Mouse (Mus musculus) left cerebral cortex, adult 8-10 months (tissue): ENCODE results near the gene Nudt16l1. TPM values are rescaled to one million over a fixed set of nuclear protein-coding genes. Genes with fewer than 3 reads are reported as not detected.

Source experiments
- DNase-seq, 2 experiments: peaks; one replicate each; pipeline ENCODE4 v3.0.0; 2022; ENCODE audit warnings: low spot score in 2 of 2
- total RNA-seq, 4 experiments: library from RNA; stranded (reverse); gene quantifications; 2 replicates each; pipeline ENCODE4 v1.2.4; 2022

Gene Nudt16l1
- total RNA-seq, 4 experiments from 2014 or later, result 65.1 to 79.3 (median 69.9) TPM

DNA sequence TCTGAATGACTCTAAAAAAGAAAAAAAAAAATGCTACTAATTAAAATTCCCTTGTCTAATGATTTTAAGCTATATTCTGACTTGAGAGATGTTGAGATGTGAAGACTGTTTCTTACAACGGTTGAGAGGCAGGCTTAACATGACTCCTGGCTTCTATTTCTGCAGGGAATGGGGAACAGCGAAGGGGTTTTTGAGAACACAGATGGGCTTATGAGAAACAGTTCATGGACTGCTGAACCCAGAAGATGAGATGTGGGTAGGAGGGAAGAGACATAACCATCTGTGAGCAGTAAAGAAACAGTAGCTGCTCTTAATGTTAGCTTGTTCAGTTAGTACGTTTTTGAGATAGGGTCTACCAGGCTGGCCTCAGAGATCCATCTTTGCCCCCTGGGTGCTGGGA, 18.0 kb downstream of the Nudt16l1 start:
- DNase-seq, result no peak

DNA sequence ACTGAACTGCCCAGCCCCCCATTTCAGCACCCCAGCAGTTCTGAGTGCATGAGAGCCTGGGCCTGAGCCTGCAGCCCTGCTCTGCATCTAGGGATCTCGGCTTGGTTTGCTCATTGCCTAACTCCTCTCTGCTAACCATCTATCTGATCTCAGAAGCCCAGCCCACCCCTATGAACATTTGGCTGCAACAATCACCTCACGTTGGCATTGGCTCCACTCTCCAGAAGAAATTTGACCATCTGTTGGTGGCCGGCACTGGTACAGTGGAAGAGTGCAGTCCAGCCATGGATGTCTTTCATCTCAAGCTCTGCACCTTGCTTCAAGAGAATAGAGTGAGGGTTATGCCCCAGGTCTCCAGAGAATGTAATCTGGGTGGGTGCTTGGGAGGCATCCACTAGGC, 18.9 kb downstream of the Nudt16l1 start:
- no peak for DNase-seq

DNA sequence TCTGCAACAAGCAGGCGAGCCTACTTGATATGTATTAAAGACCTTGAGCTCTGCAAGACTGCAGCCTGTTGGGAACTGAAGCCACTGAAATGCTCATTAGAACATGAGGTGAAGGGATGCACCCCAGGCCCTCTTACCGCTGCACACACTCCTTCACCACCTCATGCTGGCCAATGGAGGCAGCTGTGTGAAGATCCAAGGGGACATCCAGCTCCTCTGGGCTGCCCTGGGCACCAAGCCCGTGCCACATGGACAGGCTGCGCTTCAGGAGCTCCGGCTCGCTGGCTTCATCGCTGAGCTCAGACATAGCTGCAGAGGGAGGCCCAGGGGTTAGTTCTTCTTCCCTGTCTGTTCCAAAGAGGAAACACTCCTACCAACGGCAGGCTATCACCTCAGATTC, 21.7 kb downstream of the Nudt16l1 start:
- DNase-seq, result no peak

DNA sequence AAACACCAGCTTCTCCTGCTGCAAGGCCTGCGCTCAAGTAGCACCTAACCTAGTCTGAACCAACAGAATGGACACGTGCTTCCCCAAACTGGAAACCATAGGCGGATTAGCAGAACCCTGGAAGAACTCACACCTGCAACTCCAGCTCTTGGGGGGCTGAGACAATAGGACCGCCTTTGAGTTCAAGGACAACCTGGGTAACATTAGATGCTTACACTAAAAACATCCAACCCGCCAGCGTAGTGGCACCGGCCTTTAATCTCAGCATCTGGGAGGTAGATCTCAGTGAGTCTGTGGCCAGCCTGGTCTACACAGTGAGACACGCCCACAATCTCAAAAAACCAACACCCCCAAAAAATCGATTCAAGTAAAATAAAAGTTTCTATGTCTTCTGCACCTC, 24.8 kb downstream of the Nudt16l1 start:
- DNase-seq, result no peak

DNA sequence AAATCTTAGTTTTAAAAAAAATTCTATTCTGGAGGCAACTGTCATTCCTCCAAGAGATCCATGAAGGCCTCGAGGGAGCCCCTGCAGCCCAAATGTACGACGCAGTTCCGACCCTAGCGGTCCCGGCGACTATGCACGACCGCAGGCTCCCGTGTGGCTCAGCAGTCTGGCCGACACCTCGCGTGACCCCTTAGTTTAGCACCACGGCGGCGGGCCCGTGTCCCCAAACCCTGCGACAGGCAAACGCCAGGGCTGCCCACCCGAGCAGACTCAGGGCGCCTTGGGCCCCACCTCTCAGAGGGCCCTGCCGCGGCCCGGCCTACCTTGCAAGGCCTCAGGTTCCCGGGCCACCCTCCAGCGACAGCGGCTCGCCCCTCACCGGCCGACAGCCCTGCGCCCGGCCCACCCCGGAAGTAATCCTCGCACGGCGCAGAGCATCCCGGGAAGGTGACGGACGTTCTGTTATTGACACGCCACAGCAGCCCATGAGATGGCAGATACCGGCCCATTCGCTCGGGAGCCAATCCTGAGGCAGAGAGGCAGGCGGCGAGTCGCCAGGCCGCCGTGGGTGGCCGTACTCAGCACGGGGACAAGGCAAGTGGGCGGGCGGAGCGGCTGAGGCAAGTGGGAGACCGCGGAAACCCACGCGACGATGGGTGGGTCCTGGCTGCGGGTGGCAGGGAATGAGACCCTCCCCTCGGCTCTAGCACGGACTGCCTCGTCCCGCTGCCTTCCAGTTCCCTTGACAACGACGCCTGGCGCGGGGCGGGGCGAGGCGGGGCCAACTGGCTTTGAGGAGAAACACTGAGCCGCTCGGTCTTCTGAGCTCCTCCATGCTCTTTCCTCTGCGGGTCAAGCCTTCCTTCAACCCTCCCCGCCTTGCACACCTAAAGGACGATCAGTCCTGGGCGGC, 25.5 kb downstream of the Nudt16l1 start, which contains the start of gene Anks3:
TSS of gene Anks3 (minus strand) at position 409 of the 913 bp plus-strand sequence.
- peak; percentile 96 to 100 for DNase-seq

DNA sequence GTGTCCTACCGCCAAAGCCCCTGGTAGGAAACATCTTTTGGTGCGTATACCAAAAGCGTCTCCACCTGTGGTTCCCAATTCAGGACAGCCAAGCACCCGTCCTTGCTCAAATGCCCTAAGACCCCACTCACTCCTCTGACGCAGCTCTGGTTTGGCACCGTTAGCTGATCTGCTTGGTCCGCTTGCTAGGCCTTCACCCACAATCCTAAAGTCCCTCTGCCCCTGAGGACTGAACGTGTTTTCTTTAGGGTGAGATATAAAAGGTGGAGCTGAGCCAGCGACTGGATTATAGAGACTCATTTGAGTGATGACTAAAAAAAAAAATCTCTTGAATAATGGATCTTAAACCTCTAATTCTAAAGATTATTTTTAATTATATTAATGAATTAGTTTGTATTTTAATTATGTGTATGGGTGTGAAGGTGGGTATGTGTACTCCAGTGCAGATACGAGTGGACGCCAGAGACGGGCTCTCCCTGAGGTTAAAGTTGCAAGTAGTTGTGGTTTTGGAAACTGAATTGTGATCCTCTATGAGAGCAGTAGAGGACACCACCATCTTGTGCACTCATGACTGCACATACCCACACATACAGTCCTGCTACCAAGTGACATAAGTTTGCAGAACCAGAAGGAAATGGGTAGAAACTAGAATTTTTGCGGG, 26.3 kb downstream of the Nudt16l1 start:
- no peak for DNase-seq

DNA sequence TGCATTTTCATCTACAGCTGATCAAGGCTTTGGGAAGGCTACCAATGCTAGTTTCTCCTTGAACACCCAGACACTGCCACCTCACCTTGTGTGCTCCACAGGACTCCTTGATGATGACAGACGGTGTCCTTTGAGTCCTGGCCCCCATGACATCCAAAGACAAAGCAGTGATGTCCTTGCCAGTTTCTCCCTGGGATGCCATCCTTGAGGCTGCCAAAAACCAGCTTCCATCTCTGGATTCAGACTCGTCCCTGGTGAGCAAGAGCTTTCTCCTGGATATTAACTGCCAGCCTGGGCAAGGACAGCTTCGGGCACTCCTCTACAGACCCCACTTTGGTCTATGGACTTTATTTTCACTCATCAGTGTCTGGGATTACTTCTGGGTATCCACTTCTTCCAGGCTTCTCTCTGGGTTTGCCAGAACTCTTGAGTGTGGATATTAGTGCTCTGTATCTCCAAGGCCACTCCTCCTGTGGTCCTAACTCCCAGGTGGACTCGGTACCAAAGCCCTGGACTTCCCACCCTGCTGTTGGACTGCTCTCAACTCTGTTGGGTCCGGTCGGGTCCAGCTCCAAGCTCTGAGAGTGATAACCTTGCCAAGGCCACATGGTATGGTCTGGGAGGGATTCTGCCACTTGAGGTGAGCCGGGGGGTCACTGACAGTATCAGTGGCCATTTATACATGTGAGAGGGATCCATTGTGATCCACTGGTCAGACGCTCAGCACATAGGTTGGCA, 27.0 kb downstream of the Nudt16l1 start:
- no peak for DNase-seq

DNA sequence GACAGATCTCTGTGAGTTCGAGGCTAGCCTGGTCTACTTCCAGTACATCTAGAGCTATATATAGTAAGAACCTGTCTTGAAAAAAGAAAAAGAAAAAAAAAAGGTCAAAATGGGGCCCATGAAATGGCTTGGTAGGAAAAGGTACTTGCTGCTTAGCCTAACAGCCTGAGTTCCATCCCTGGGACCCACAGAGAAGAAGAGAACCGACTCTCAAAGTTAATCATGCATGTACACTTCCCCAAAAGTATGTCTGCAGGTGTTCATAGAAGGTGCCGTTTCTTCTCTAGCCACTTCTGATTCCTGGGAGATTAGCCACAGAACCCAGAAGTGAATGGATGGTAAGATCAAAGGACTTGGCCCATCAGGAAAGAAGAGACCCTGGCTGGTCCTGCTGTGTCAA, 29.9 kb downstream of the Nudt16l1 start:
- DNase-seq, result no peak

DNA sequence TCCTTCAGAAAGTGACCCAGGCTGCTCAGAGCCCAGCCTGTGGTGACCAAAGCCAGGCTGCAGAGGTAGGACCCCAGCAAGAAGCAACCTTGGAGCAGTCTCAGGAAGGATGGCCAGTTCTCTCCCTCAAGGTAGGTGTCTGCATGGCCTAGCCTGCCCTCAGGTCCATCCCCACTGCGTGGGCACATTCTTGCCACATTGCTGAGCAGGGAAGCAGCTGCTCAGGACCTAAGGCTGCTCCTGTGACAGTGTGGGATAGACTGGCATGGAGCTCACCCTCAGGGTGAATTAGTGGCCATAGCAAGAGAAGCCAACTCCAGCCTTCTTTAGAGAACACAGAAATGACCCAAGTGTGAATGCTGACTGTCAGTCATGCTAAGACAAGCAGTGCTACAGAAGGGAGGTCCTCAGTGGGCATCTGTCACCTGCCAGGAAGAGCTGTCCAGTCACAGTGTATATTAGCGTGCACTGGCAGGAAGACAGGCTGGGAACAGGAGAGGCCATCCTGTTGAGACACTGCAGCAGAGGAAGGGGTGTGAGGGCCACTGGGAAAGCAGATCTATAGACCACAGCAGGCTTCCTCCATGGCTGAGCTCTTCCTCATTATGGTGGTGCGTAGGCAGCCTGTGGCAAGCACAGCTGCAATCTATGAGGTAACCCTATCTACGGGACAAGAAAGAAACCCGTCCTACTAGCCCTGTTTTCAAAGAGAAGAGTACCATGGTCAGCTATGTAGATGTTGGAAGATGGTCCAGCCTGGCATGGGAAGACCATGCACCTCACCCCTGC, 30.7 kb downstream of the Nudt16l1 start:
- no peak for DNase-seq

DNA sequence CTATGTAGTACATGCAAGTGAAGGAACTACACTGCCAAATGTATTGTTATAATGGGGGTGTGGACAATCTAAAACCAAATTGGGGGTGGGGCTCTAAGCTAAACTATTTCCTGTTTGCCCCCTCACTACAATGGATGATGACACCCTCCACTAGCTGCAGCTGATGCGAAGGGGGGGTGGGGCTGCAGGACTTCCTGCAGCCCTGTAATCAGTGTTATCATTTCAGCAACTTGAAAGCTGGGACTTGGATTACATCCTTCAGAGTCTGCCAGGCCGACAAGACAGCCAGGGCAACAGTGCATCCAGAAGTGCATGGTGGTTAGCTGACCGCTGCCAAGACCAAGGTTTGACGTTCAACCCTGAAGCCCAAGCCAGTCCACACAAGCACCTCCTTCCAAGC, 33.1 kb downstream of the Nudt16l1 start:
- DNase-seq, result no peak

DNA sequence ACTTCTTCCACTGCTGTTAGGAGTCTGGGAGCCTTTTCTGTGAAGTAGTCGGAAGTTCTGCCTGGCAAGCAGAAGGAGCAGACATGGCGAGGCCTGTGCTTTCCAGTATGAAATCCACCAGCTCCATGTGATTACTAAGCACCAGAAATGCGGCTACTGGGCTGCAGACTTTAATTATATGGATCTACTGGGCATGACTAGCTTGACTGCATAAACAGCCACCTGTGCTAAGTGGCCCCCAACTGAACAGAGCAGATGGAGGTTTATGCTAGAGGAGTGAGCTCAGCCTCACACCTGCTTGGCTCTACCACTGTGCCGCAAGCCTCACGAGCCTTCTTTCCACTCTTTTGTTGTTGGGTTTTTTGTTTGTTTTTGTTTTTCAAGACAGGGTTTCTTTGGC, 36.0 kb downstream of the Nudt16l1 start:
- no peak for DNase-seq

DNA sequence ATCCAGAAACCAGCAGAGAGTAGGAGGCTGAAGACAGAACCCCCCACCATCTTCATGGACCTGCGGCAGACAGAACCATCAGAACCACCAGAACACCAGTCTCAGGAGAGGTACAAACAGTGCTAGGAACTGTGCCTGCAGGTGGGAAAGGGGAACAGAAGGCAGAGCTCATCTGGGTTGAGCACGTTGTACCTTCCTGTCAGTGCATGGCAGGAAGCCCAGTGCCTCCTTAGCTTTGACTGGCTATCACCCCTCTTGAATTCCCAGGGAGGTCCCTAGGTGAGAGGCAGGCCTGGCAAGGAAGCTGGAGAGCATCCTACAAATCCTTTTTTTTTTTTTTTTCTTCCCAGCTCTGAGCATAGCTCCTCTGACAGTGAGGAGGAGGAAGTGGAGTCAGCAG, 37.6 kb downstream of the Nudt16l1 start:
- no peak for DNase-seq

DNA sequence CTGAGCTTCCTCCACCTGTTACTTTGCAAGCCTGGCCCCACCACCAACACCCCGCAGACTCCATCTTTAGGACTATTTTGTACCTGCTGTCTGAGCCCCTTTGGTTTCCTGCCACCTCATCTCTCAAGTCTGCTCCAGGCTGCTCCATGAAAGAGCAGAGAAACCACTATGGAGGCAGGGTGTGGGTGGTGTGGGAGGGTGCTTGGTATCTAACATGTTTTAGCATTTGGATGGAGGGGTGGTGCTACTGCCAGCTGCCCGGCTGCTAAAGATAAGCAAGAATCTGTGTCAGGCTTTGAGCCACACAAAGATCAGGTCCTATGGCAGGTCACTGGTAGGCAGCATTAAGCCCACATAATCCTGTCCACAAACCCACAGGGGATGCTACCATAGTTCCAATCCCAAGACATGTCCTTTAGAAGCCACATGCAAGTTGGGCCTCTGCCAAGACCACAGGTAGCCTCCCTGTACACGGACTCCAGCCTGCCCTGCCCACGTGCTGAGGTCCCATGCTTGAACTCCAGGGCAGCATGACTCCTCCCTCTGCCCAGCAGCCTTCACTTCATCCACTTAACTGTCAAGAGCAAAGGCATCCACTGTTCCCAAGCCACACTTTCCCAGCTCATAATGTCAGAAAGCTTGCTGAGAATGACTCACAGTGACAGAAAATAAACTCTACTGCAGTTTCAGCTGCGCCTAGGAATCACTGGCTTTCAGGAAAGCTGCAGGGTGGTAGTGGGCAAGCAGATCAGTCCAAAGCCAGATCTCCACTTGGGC, 39.9 kb downstream of the Nudt16l1 start:
- DNase-seq, result no peak

DNA sequence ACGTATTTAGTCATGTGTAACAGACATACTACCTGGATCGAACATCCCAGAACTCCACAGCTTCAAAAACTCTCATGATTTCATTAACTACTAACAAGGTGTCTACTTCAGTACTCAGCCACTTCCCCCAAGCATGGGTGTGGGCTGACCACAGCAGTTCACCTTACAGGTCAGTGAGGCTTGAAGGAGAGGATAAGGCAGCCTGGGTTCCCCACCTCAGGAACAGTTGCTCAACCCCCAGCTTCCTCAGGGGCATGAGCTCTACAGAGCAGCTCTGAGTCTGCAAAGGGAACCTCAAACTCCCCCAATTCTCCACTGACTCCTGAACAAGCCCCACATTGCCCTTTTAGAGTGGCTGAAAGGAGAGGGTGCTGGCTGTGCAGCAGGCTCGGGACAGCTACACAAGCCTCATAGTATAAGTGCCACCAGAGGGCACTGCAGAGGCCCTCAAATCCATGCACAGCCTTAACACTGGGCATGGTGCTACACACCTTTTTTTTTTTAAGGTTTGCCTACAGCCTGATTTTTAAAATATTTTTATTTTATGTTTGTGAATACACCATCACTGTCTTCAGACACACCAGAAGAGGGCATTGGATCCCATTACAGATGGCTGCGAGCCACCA, 41.3 kb downstream of the Nudt16l1 start:
- DNase-seq, result no peak

DNA sequence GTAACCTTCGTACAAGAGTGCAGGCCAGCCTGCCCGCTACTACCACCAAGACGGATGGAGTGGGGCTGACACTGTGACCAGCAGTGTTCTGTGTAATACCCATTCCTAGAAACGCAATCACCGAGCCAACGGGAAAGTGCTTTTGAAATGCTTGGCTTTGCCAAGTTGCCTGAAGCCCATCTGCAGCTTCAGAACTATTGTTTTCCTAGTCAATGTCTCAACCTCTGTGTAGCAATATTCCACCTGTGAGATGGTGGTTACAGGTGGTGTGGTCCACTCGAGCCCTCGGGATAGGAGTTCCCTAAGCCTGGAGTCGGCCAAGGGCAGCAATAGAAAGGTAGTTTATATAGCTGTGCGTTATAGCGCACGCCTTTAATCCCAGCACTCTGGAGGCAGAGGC, 46.2 kb downstream of the Nudt16l1 start:
- no peak for DNase-seq

Other genes with a start within 250 kb of the Nudt16l1 start
- 10 to 100 TPM; 15.8 to 18.9 (median 17.4) TPM for gene Nmral1, start 219.4 kb upstream of the Nudt16l1 start, total RNA-seq
- 10 to 100 TPM; 91.8 to 98.0 (median 93.1) TPM for gene Hmox2, start 212.4 kb upstream of the Nudt16l1 start, total RNA-seq
- gene Cdip1, start 148.5 kb upstream of the Nudt16l1 start, total RNA-seq, result 100 to 1,000 TPM; 195 to 206 (median 203) TPM
- gene 4930562C15Rik, start 103.3 kb upstream of the Nudt16l1 start, total RNA-seq, result not detected
- 10 to 100 TPM; 74.5 to 92.0 (median 80.8) TPM for gene Ubald1, start 58.4 kb upstream of the Nudt16l1 start, total RNA-seq
- 100 to 1,000 TPM; 210 to 220 (median 214) TPM for gene Mgrn1, start 52.5 kb upstream of the Nudt16l1 start, total RNA-seq
- 10 to 100 TPM; 48.8 to 58.9 (median 56.3) TPM for gene Anks3, start 25.4 kb downstream of the Nudt16l1 start, total RNA-seq
- gene Sept12, start 59.1 kb downstream of the Nudt16l1 start, total RNA-seq, result not detected
- not detected for gene Smim22, start 68.5 kb downstream of the Nudt16l1 start, total RNA-seq
- 100 to 1,000 TPM; 160 to 204 (median 189) TPM for gene Rogdi, start 74.8 kb downstream of the Nudt16l1 start, total RNA-seq
- 100 to 1,000 TPM; 139 to 152 (median 147) TPM for gene Glyr1, start 111.1 kb downstream of the Nudt16l1 start, total RNA-seq
- gene Ubn1, start 111.3 kb downstream of the Nudt16l1 start, total RNA-seq, result 10 to 100 TPM; 36.4 to 42.8 (median 40.3) TPM
- gene Ppl, start 193.7 kb downstream of the Nudt16l1 start, total RNA-seq, result 1 to 10 TPM; 1.7 to 3.0 (median 1.9) TPM
- 10 to 100 TPM in 1 of 4 experiments, 1 to 10 TPM in 3; 8.5 to 11.0 (median 8.9) TPM for gene Sec14l5, start 208.3 kb downstream of the Nudt16l1 start, total RNA-seq